Mouse (Mus musculus): ENCODE measurements around the gene Pakap. TPM values are rescaled to one million over a fixed set of nuclear protein-coding genes. Genes with fewer than 3 reads are reported as not detected.
A peak's percentile ranks its signal among the peaks of the same experiment; 100 is the strongest.

Pakap gene
- polyA plus RNA-seq, 1 experiment from 2014 or later, result 39.4 TPM

DNA sequence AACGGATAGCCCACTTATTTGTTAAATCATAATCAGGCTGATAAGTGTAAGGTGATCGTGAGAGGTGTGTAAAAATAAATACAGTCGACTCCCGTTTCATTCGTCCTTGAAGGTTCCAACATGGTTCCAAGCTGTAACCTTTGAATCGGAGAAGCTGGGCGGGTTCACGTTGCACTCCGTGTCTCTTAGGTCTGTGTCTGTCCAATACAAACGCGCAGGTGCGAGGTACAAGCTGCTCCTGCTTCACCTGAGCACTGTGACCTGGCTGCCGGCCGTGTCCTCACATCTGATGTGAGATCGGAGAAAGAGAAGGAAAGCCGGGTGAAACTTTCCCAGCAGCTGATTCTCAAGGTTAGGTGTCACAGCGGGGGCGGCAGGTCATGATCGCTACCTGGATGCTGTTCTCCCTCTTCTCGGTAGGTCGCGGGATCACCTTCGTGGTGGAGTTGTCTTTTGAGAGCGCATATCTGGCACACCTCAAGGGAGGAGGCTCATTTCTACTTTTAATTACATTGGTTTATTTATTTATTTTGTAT lies 252.9 kb downstream of the Pakap start:
- WGBS, result 87% methylated on average over 24 of the region's 24 CpGs
- no peak overlapping the region for H3K27ac ChIP-seq

DNA sequence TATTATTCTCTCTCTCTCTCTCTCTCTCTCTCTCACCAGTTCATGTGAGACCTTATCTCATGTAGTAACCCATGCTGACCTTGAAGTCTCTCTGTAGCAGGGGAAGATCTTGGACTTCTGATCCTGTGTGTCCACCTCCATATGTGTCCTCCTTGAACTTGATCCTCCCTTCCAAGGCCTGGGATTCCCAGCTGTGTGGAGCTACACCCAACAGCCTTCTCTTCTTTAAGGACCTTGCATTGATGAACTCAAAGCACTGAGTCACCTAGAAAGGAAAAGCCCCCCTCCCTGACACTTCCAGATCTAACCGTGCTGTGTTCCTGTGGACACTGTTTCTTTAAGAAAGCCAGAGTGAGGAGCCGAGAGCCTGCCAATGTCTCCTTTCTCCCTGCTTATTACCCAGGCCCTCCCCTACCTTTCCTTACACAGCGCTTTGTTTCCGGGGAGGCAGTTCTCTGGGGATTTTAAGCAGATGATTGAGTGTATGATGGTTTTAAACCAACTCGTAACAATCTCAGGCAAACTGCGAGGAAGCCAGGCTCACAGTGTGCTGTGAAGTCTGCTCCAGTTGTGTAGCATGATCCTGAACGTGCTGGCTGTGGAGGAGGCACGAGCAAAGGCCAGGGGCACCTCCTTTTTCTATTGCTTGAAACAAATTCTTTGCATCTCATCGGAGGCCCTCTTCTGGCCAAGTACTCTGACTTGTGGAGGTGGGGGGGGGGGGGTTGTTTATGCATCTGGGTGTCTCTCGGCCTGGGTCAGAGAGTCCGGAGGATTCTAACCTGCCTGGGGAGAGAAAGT lies 253.8 kb downstream of the Pakap start:
- no peaks in the 10 kb centered on the region for H3K27me3 ChIP-seq (ENCODE audit: low read depth, poor library complexity, severe bottlenecking)
- H3K4me3 ChIP-seq, result no peak overlapping the region; the same call in 1 of the 2 replicates
- H3K27ac ChIP-seq, result peak overlapping the region; percentile 79
- DNase-seq (ENCODE audit: low spot score), result no peak
- peaks cover 4% of the 10 kb centered on the region for H3K36me3 ChIP-seq
- 29% methylated on average over 11 of the region's 11 CpGs for WGBS
- no peaks in the 10 kb centered on the region for H3K9me3 ChIP-seq (replicated peaks)
- H3K4me1 ChIP-seq, result peaks cover 15% of the 10 kb centered on the region

More for the DNA sequence above, 252.9 kb downstream of the Pakap start:
- Histone ChIP-seq H3K9me3 (replicated peaks) (no peaks in the 10 kb centered on the region), H3K36me3 (peaks cover 4% of the 10 kb centered on the region), H3K4me1 (peaks cover 15% of the 10 kb centered on the region), H3K4me3 (no peak overlapping the region), H3K27me3 (ENCODE audit: low read depth, poor library complexity, severe bottlenecking) (no peaks in the 10 kb centered on the region)
- DNase-seq (ENCODE audit: low spot score), result no peak

DNA sequence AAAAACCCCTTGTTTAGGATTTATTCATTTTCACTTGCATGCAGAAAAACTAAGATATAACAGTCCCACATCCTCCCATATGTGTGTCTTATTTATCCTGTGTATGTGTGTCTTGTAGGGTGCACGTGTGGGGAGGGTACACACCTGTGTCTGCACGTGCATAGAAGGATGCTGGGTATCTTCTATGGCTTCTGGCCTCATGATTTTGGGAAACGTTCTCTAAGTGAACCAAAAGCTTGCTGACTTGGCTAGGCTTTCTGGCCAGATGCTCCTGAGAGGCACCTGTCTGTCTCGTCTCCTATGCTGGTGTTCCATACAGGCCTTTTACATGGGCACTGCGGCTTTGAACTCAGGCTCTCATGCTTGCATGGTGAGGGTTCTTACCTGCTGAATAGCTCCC lies 254.7 kb downstream of the Pakap start:
- no peak for DNase-seq (ENCODE audit: low spot score)
- no peaks in the 10 kb centered on the region for H3K27me3 ChIP-seq (ENCODE audit: low read depth, poor library complexity, severe bottlenecking)
- H3K9me3 ChIP-seq (replicated peaks), result no peaks in the 10 kb centered on the region
- no peak overlapping the region for H3K27ac ChIP-seq
- no peak overlapping the region for H3K4me3 ChIP-seq
- 88% methylated on average over 5 of the region's 5 CpGs for WGBS
- peaks cover 15% of the 10 kb centered on the region for H3K4me1 ChIP-seq
- peaks cover under 1% of the 10 kb centered on the region for H3K36me3 ChIP-seq

DNA sequence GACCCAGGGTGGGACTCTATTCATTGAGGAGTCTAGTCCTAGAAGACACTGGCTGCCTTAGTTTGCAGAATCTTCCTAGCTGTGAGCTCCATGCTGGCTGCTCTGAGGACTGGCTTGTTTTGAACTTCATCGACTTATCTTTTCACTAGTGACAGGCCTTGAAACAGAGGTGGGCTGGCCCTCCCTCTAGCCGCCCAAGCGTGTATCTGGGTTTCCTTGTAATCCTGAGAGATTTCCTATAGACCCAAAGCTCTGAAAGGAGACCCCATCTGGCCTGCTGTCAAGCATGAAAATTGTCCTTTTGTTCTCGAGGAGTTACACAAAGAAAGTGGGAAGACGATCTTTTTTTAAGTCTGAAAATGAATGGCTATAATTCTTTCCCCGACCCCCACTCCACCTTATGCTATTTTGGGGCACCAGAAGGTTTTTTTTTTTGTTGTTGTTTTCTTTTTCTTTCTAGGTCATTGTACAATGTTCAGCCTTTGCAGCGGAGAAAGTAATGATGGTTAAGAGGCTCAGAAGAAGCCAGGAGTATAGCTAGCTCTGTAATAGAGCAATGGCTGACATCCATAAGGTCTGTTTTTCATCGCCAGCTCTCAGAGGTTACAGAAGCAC lies 256.8 kb downstream of the Pakap start:
- 71% methylated on average over 8 of the region's 8 CpGs for WGBS
- 0 out of 2 replicates have a peak overlapping the region, but pooled peaks have one; percentile 27 for H3K27ac ChIP-seq

DNA sequence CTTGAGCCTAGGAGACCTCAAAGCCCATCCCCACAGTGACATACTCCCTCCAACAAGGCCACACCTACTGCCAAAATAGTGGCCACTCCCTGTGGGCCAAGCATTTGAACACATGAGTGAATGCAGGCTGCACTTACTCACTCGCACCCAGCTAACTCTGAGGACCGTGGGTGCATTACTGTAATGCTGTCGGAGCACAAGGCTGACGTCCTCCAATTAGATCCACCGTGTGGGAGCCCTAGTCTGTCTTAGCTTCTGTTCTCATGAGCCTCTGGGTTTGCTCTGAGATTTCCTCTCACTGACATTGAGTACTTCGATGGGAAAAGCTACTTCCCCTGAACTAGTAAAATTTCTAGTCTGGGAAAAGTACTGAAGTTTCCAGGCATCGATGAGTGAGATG lies 258.3 kb downstream of the Pakap start:
- 85% methylated on average over 7 of the region's 7 CpGs for WGBS
- Histone ChIP-seq H3K27ac (no peak overlapping the region), H3K27me3 (ENCODE audit: low read depth, poor library complexity, severe bottlenecking) (no peaks in the 10 kb centered on the region), H3K36me3 (no peaks in the 10 kb centered on the region), H3K4me3 (no peak overlapping the region), H3K4me1 (peaks cover 47% of the 10 kb centered on the region), H3K9me3 (replicated peaks) (no peaks in the 10 kb centered on the region)
- no peak for DNase-seq (ENCODE audit: low spot score)

More for the DNA sequence above, 256.8 kb downstream of the Pakap start:
- Histone ChIP-seq H3K27me3 (ENCODE audit: low read depth, poor library complexity, severe bottlenecking) (no peaks in the 10 kb centered on the region), H3K9me3 (replicated peaks) (no peaks in the 10 kb centered on the region), H3K4me3 (no peak overlapping the region), H3K4me1 (peaks cover 35% of the 10 kb centered on the region), H3K36me3 (no peaks in the 10 kb centered on the region)
- DNase-seq (ENCODE audit: low spot score), result no peak

DNA sequence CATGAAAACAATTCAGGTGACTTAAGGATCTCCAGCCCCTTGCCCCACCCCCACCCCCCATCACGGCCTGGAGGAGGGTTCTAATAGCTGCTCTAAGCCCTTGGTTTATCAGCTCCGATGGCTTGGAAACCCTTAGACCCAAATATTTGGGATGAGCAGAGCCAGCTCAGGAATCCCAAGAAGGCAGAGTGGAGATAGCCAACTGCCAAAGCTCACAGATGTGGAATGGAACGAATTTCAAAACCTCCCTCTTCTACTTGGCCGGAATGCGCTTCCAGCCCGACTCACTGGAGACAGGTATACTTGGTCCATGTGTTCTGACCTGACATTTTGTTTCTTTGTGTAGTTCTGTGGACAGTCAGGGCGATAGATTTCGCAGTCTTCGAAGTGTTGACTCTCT lies 261.2 kb downstream of the Pakap start:
- Histone ChIP-seq H3K4me1 (peaks cover 62% of the 10 kb centered on the region), H3K9me3 (replicated peaks) (no peaks in the 10 kb centered on the region), H3K27ac (peak overlapping the region; percentile 63; the same call in 1 of the 2 replicates), H3K4me3 (no peak overlapping the region), H3K27me3 (ENCODE audit: low read depth, poor library complexity, severe bottlenecking) (no peaks in the 10 kb centered on the region), H3K36me3 (no peaks in the 10 kb centered on the region)
- 78% methylated on average over 9 of the region's 9 CpGs for WGBS
- DNase-seq (ENCODE audit: low spot score), result no peak

DNA sequence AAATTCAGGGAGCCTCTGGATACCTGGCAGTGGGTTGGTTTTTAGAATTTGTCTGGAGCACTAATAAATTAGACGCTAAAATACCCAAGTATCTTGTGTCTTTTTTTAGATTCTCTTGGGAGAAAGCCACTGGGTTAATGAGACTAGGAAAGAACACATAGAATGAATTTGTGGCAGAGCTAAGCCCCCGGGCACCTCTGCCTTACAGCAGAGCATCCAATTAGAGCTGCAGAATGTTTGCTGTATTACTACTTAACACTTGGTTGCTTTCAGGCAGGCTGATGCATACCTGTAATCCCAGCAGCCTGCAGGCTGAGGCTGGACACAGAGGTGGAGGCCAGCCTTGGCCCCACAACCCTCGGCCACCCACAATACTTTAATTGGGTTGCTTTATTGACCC lies 261.8 kb downstream of the Pakap start:
- H3K36me3 ChIP-seq, result no peaks in the 10 kb centered on the region
- no peak overlapping the region for H3K27ac ChIP-seq
- no peaks in the 10 kb centered on the region for H3K9me3 ChIP-seq (replicated peaks)
- H3K4me1 ChIP-seq, result peaks cover 63% of the 10 kb centered on the region
- no peak for DNase-seq (ENCODE audit: low spot score)
- H3K4me3 ChIP-seq, result no peak overlapping the region
- H3K27me3 ChIP-seq (ENCODE audit: low read depth, poor library complexity, severe bottlenecking), result no peaks in the 10 kb centered on the region
- WGBS, result 60% methylated on average over 3 of the region's 3 CpGs

DNA sequence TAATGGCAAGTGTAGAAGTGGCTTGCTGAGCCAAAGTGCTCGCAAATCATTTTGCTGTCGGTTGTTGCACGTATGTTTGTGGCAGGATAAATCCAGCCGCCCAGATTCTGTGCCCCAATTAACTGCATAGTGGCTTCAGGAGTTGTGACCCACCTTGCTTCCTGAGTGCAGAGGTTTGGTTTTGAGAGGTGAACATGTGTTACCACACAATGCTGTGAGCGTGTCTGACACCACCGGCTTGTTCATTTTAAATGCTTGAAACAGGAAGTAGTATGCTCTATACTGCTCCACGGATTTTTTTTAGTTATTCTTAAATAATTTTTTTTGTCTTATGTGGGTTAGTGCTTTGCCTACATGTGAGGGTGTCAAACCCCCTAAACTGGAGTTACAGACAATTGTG lies 264.3 kb downstream of the Pakap start:
- no peaks in the 10 kb centered on the region for H3K36me3 ChIP-seq
- H3K4me3 ChIP-seq, result no peak overlapping the region
- H3K27ac ChIP-seq, result peak overlapping the region; percentile 74
- no peaks in the 10 kb centered on the region for H3K27me3 ChIP-seq (ENCODE audit: low read depth, poor library complexity, severe bottlenecking)
- 32% methylated on average over 7 of the region's 7 CpGs for WGBS
- DNase-seq (ENCODE audit: low spot score), result no peak
- H3K9me3 ChIP-seq (replicated peaks), result no peaks in the 10 kb centered on the region
- peaks cover 69% of the 10 kb centered on the region for H3K4me1 ChIP-seq

DNA sequence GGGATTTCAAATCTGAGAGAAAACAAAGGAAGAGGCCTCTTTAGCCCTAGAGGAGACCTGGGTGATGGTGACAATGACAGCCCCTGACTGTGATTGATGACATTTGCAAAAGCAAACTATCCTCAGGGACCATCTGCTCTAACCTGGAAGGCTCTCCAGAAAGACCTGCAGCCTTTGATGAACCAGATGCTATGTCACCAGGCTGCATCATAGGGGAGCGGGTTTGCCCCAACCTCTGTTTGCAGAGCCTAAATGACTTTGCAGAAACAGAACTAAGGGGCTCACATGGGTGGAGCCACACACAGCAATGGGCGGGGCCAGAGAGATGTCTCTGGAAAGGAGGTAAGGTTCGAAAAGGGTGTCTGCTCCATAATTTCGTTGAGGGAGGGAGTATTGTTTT lies 265.1 kb downstream of the Pakap start:
- H3K27me3 ChIP-seq (ENCODE audit: low read depth, poor library complexity, severe bottlenecking), result no peaks in the 10 kb centered on the region
- DNase-seq (ENCODE audit: low spot score), result no peak

DNA sequence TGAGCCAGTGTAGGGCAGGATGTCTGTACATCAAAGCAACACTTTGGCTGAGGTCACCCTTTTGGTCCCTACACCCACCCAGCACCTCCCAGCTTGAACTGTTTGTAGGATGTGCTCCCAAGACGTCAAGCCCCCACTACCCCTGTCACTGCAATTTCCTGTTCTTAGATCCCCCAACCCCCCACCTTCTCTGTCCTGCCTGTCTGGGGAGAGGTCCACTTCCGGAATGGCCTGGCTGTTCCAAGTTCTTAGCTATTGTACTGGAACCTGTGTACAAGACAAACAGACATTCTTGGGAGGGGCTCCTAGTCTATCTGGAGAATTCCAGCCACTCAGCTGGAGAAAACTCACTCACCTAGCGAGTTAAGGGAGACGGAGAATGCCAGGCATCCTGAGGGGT lies 266.2 kb downstream of the Pakap start:
- 52% methylated on average over 4 of the region's 4 CpGs for WGBS
- Histone ChIP-seq H3K4me3 (no peak overlapping the region), H3K4me1 (peaks cover 61% of the 10 kb centered on the region), H3K27me3 (ENCODE audit: low read depth, poor library complexity, severe bottlenecking) (no peaks in the 10 kb centered on the region), H3K9me3 (replicated peaks) (no peaks in the 10 kb centered on the region), H3K36me3 (no peaks in the 10 kb centered on the region), H3K27ac (peak overlapping the region; percentile 62)
- DNase-seq (ENCODE audit: low spot score), result no peak

More for the DNA sequence above, 265.1 kb downstream of the Pakap start:
- Histone ChIP-seq H3K4me1 (peaks cover 72% of the 10 kb centered on the region), H3K4me3 (no peak overlapping the region), H3K36me3 (no peaks in the 10 kb centered on the region), H3K27ac (peak overlapping the region; percentile 74), H3K9me3 (replicated peaks) (no peaks in the 10 kb centered on the region)
- WGBS, result 54% methylated on average over 4 of the region's 4 CpGs

DNA sequence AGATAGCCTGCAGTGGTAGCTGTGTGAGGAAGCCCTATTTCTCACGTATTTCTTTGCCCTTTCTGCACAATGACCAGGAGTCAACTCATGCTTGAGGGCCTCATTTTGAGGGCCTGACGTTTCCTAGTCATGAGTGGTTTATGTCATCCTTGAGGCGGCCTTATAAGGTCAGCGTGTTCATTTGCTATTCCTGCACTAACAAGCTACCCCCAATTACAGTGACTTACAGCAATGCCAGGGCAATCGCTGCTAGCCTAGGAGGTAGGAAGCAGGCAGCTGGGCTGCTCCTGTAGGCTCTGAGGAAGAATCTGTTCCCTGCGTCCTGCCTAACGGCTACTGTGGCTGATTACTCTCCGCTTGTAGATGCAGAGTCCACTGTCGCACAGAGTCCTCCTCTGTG lies 269.1 kb downstream of the Pakap start:
- H3K4me3 ChIP-seq, result no peak overlapping the region
- H3K9me3 ChIP-seq (replicated peaks), result no peaks in the 10 kb centered on the region
- H3K4me1 ChIP-seq, result peaks cover 46% of the 10 kb centered on the region
- peak overlapping the region; percentile 32; the same call in 1 of the 2 replicates for H3K27ac ChIP-seq
- no peaks in the 10 kb centered on the region for H3K27me3 ChIP-seq (ENCODE audit: low read depth, poor library complexity, severe bottlenecking)
- WGBS, result 60% methylated on average over 9 of the region's 9 CpGs
- no peak for DNase-seq (ENCODE audit: low spot score)
- no peaks in the 10 kb centered on the region for H3K36me3 ChIP-seq

DNA sequence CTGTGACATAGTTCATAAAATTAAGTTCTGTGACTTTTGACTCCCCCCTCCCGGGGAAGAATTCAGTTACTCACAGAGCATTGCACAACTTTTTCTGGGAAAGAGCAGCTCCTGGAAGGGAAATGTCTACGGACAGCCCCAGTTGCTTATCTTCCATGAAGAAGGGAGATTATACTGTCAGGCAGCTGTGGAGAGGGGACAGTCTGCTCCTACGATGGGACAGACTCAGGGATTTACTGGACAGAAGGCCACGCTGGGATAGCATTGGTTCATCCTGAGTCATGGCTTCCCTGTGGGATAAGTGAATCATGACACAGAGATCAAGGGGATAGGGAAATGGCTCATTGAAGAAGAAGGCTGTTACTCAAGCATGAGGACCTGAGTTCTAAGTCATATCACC lies 271.4 kb downstream of the Pakap start:
- Histone ChIP-seq H3K4me1 (peaks cover 29% of the 10 kb centered on the region), H3K36me3 (no peaks in the 10 kb centered on the region), H3K27ac (no peak overlapping the region), H3K9me3 (replicated peaks) (no peaks in the 10 kb centered on the region), H3K27me3 (ENCODE audit: low read depth, poor library complexity, severe bottlenecking) (no peaks in the 10 kb centered on the region), H3K4me3 (no peak overlapping the region)
- no peak for DNase-seq (ENCODE audit: low spot score)
- 87% methylated on average over 4 of the region's 4 CpGs for WGBS

DNA sequence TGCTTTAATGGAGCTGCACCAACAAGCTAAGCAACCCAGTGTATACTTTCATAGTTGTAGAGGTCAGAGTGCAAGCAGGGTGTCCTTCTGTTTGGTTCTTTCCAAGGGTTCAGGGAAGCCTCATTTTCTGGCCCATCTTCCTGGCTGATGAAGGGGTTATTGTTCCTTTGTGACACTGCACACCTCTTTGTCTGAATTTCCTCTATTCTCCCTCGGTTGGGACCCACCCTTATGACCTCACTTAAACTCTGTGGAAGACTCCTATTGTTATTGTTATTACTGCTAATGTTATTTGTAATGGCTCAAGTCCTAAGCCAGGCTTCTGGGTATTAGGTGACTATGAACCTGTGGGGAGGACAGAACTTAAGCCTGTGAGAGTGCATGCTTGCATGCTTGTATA lies 273.9 kb downstream of the Pakap start:
- Histone ChIP-seq H3K36me3 (no peaks in the 10 kb centered on the region), H3K27me3 (ENCODE audit: low read depth, poor library complexity, severe bottlenecking) (no peaks in the 10 kb centered on the region), H3K27ac (no peak overlapping the region), H3K4me3 (no peak overlapping the region), H3K4me1 (peaks cover 50% of the 10 kb centered on the region), H3K9me3 (replicated peaks) (no peaks in the 10 kb centered on the region)
- no peak for DNase-seq (ENCODE audit: low spot score)
- 59% methylated on average over 1 of the region's 1 CpGs for WGBS

Data from limb, embryonic 10.5 days (tissue).